Mouse (Mus musculus): ENCODE results near the gene Aurka.

DNA sequence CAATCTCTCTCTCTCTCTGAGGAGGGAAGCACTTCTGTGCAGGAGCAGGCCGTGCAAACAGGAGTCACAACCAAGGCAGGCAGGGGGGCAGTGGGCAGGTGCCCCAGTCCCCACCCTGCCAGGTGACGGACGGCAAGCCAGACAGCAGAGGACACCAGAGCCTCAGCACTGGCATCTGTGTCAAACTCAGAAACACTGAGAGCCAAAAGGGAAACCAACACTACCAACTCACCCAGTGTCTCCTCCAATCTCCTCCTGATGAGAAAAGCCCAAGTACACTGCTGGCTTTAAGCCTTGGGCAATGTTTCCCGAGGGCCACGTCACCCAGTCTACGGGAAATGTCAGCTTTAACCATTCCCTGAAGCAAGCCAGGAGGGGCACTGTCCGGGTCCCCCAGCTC lies 7.2 kb downstream of the Aurka start:
- TF ChIP-seq POLR2A (IDR thresholded peaks at IDR 0.05; ENCODE audit: extremely low read depth, insufficient read depth, low read length) = no peak
- no peak for TF ChIP-seq CTCF (IDR thresholded peaks at IDR 0.05; ENCODE audit: extremely low read depth, insufficient read depth, low read length)
